Mouse (Mus musculus): Measurements from ENCODE around the gene Phlda1.

GRCm38 (mm10) chr10:111476989-111477510 is 29.0 kb upstream of the Phlda1 start:
- TF ChIP-seq POLR2A (IDR thresholded peaks at IDR 0.05; ENCODE audit: extremely low read depth, insufficient read depth, low read length), result no peak
- no peak for TF ChIP-seq CTCF (IDR thresholded peaks at IDR 0.05; ENCODE audit: extremely low read depth, insufficient read depth, low read length)
